10 mouse cellular contexts compared by ENCODE assay signal in the genomic region with DNA sequence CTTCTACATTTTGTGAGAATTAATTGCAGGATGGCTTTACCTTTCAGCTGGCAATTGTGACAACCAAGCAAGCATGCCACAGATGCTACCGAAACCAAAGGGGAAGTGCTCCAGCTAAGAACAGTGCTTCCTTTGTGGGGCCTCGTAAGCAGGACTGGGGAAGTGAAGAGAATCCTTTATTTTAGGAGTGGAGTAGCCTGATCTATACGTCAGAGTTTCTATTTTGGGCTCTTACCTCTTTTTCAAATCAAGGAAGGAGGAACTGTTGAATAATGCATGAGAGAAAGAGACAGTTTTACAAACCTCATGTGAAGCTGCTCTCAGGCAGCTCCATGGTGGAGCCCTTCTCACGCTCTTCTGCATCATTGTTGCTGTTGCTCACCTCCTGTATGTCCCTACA.
DNase-seq lines count a peak whose midpoint lies in the region; ATAC-seq and TF ChIP-seq lines count a peak whose summit lies in the region.
"Had no signal": no experiment of that assay in that cellular context is flagged by ENCODE, and none has a peak within 500 bp of the region (broad histone marks: within the 10 kb centered on the region; RNA-seq: fewer than 3 reads in every experiment).

No protein-coding gene starts in this region.

- peaks cover 0 to 46% of the 10 kb centered on the region in 2 experiments for H3K36me3 ChIP-seq in CH12.LX (replicated peaks in 1 of 2; ENCODE audit: control insufficient read depth in 1 of 2, insufficient read depth in 1 of 2, low read length in 1 of 2)
- no peaks in the 10 kb centered on the region for H3K36me3 ChIP-seq in forebrain, postnatal 0 days (ENCODE audit: insufficient read depth)
- H3K36me3 ChIP-seq: heart, embryonic 15.5 days; kidney, embryonic 15.5 days had no signal

- dilution Hi-C loops in CH12.LX (cut with MboI; ENCODE audit: extremely low pct_ligation_motif_present, extremely low pct_unique_long_range_greater_than_20kb, low sequenced_read_pairs) = no loop called here

- no peaks in the 10 kb centered on the region for H3K9me3 ChIP-seq in CH12.LX (replicated peaks; ENCODE audit: low read length)
- H3K9me3 ChIP-seq in forebrain, postnatal 0 days (ENCODE audit: low read length) = no peaks in the 10 kb centered on the region
- H3K9me3 ChIP-seq: heart, embryonic 15.5 days; kidney, embryonic 15.5 days had no signal

- TF ChIP-seq EP300 in CH12.LX (IDR thresholded peaks at IDR 0.05; ENCODE audit: low read length) = peak; percentile 51

- peak; percentile 92 for ATAC-seq in frontal cortex, adult (ENCODE audit: low TSS enrichment)
- peak; percentile 78 for ATAC-seq in forebrain, postnatal 0 days
- no peak for ATAC-seq in CD4-positive, CD25-positive, alpha-beta regulatory T cell, adult 4 months

- in situ Hi-C loops in CH12.LX (cut with MboI; ENCODE audit: low pct_ligation_motif_present, low pct_unique_long_range_greater_than_20kb, low sequenced_read_pairs) = no loop called here

- no peak for TF ChIP-seq RAD21 in CH12.LX (IDR thresholded peaks at IDR 0.05; ENCODE audit: low read depth, low read length)

- no peak for TF ChIP-seq CTCF in CH12.LX (conservative IDR thresholded peaks at IDR 0.05 in 1 of 2, IDR thresholded peaks at IDR 0.05 in 1 of 2; ENCODE audit: low read depth in 2 of 2, low read length in 2 of 2)
- no peak for TF ChIP-seq CTCF in forebrain, postnatal 0 days (IDR thresholded peaks at IDR 0.05; ENCODE audit: low read depth)

- no peak overlapping the region for H3K9ac ChIP-seq in CH12.LX (ENCODE audit: insufficient read depth, low read depth)
- no peak overlapping the region for H3K9ac ChIP-seq in forebrain, postnatal 0 days
- H3K9ac ChIP-seq: heart, embryonic 15.5 days; kidney, embryonic 15.5 days had no signal

- no peak overlapping the region for H3K27ac ChIP-seq in CH12.LX (ENCODE audit: insufficient read depth, low read depth)
- H3K27ac ChIP-seq in forebrain, postnatal 0 days (ENCODE audit: low read depth, low read length) = peak overlapping the region; percentile 62
- H3K27ac ChIP-seq: heart, embryonic 15.5 days; kidney, embryonic 15.5 days had no signal

- no peak overlapping the region for H3K4me3 ChIP-seq in CH12.LX (replicated peaks in 1 of 3; ENCODE audit: low read depth in 2 of 3, low read length in 2 of 3, poor library complexity in 1 of 3)
- no peak overlapping the region for H3K4me3 ChIP-seq in forebrain, postnatal 0 days (ENCODE audit: low read depth, low read length)
- H3K4me3 ChIP-seq: heart, embryonic 15.5 days; kidney, embryonic 15.5 days had no signal

- no peak for TF ChIP-seq POLR2A in CH12.LX (IDR thresholded peaks at IDR 0.05; ENCODE audit: low read depth, low read length)

- no peaks in the 10 kb centered on the region for H3K27me3 ChIP-seq in CH12.LX (replicated peaks)
- H3K27me3 ChIP-seq in forebrain, postnatal 0 days (ENCODE audit: insufficient read depth, low read length) = no peaks in the 10 kb centered on the region
- H3K27me3 ChIP-seq: heart, embryonic 15.5 days; kidney, embryonic 15.5 days had no signal

- H3K4me2 ChIP-seq in CH12.LX (ENCODE audit: insufficient read depth, low read depth, poor library complexity, severe bottlenecking) = no peak overlapping the region
- no peak overlapping the region for H3K4me2 ChIP-seq in forebrain, postnatal 0 days (ENCODE audit: low read depth)
- H3K4me2 ChIP-seq: heart, embryonic 15.5 days; kidney, embryonic 15.5 days had no signal

- H3K4me1 ChIP-seq in CH12.LX (ENCODE audit: control insufficient read depth in 1 of 2, insufficient read depth in 2 of 2) = peaks cover 8 to 47% of the 10 kb centered on the region in 2 experiments
- H3K4me1 ChIP-seq in forebrain, postnatal 0 days (ENCODE audit: insufficient read depth) = peaks cover 10% of the 10 kb centered on the region; the same call in 1 of the 2 replicates

- DNase-seq in frontal cortex, postnatal 36 days (ENCODE audit: low spot score in 2 of 2) = no peak
- DNase-seq in CH12.LX (ENCODE audit: extremely low read depth) = peak; percentile 67
- peak; percentile 46 for DNase-seq in forebrain, postnatal 0 days
- peak; percentile 16 for DNase-seq in mesoderm, embryonic 11.5 days (ENCODE audit: low read depth, low spot score)
- no peak for DNase-seq in spleen, postnatal 36 days (ENCODE audit: low spot score in 2 of 2)
- no peak for DNase-seq in gastrocnemius, postnatal 4 days (ENCODE audit: low spot score in 2 of 2)

- peaks cover 3% of the 10 kb centered on the region; the same call in 1 of the 2 replicates for H3K79me2 ChIP-seq in CH12.LX (replicated peaks; ENCODE audit: control insufficient read depth, extremely low read depth, insufficient read depth, poor library complexity, severe bottlenecking)

- WGBS in forebrain, postnatal 0 days = 33% methylated on average over 4 of the region's 4 CpGs

TF ChIP-seq in CH12.LX, 34 proteins besides CTCF, POLR2A, EP300 and RAD21:
- TF ChIP-seq UBTF (IDR thresholded peaks at IDR 0.05; ENCODE audit: low read depth, low read length) = no peak
- TF ChIP-seq PAX5 (IDR thresholded peaks at IDR 0.05; ENCODE audit: low read length) = no peak
- peak; percentile 26 for TF ChIP-seq ETS1 (conservative IDR thresholded peaks at IDR 0.05; ENCODE audit: low read depth, low read length)
- no peak for TF ChIP-seq SMC3 (IDR thresholded peaks at IDR 0.05; ENCODE audit: low read depth, low read length)
- peak; percentile 44; the same call in 1 of the 2 replicates for TF ChIP-seq MXI1 (IDR thresholded peaks at IDR 0.05; ENCODE audit: low read depth, low read length)
- TF ChIP-seq IRF4 (IDR thresholded peaks at IDR 0.05; ENCODE audit: low read depth, low read length) = peak; percentile 55; the same call in 1 of the 2 replicates
- 0 out of 2 replicates have a peak, but pooled peaks have one; percentile 34 for TF ChIP-seq MYC (IDR thresholded peaks at IDR 0.05; ENCODE audit: low read depth, low read length)
- TF ChIP-seq MEF2A (IDR thresholded peaks at IDR 0.05; ENCODE audit: borderline replicate concordance, low read depth, low read length) = peak; percentile 78
- TF ChIP-seq MAX (IDR thresholded peaks at IDR 0.05; ENCODE audit: low read length) = 0 out of 2 replicates have a peak, but pooled peaks have one; percentile 35
- no peak for TF ChIP-seq HCFC1 (IDR thresholded peaks at IDR 0.05; ENCODE audit: low read depth, low read length)
- no peak for TF ChIP-seq ZKSCAN1 (IDR thresholded peaks at IDR 0.05; ENCODE audit: borderline replicate concordance, low read depth, low read length)

Comparison
In these comparisons a context has a peak if more than half of its experiments do, and no peak if none do; other contexts are left out.
1. DNase-seq: peak in CH12.LX (single experiment), forebrain, postnatal 0 days (single experiment) and mesoderm, embryonic 11.5 days (single experiment); none in frontal cortex, postnatal 36 days (0 of 2), spleen, postnatal 36 days (0 of 2) and gastrocnemius, postnatal 4 days (0 of 2).